Mouse (Mus musculus): ENCODE results near the gene Cep126. TPM values are rescaled to one million over a fixed set of nuclear protein-coding genes. Genes with fewer than 3 reads are reported as not detected.

Cep126 gene
- polyA plus RNA-seq (2014; fragmentation: Nextera tagmentation; extraction: Ambion mirVana): 4.6 and 5.4 TPM in 2 replicates

- Histone ChIP-seq H3K9ac (ENCODE audit: low read length) (peak within 1 kb of the TSS; percentile 68), H3K4me2 (ENCODE audit: low read depth, low read length, severe bottlenecking) (peak within 1 kb of the TSS; percentile 51), H3K36me3 (ENCODE audit: control insufficient read depth, insufficient read depth, low read length) (no peaks in the 10 kb centered on the region), H3K4me1 (replicated peaks; ENCODE audit: control insufficient read depth, insufficient read depth, low read length) (no peaks in the 10 kb centered on the region), H3K9me3 (ENCODE audit: control insufficient read depth, low read length) (no peaks in the 10 kb centered on the region), H3K27ac (ENCODE audit: low read depth, low read length) (no peak within 1 kb of the TSS), H3K27me3 (ENCODE audit: control insufficient read depth, insufficient read depth, low read length) (no peaks in the 10 kb centered on the region), H3K4me3 (ENCODE audit: low read depth, low read length) (peak within 1 kb of the TSS; percentile 73)
- under 1% methylated on average over 72 of the region's 72 CpGs for WGBS
- ATAC-seq (replicated peaks; ENCODE audit: low FRiP score): peak; percentile 99
- peak; percentile 91 for DNase-seq (ENCODE audit: low spot score)
Measured at GRCm38 (mm10) chr9:8134117-8134574, at the start of gene Cep126. Gene Cep126, minus strand, starts transcription at chr9:8134294.

GRCm38 (mm10) chr9:8179554-8179953, 45.5 kb upstream of the Cep126 start:
- no peaks in the 10 kb centered on the region for H3K27me3 ChIP-seq (ENCODE audit: control insufficient read depth, insufficient read depth, low read length)
- DNase-seq (ENCODE audit: low spot score): no peak
- no peaks in the 10 kb centered on the region for H3K36me3 ChIP-seq (ENCODE audit: control insufficient read depth, insufficient read depth, low read length)
- H3K9me3 ChIP-seq (ENCODE audit: control insufficient read depth, low read length): no peaks in the 10 kb centered on the region
- no peak overlapping the region for H3K4me3 ChIP-seq (ENCODE audit: low read depth, low read length)
- no peak overlapping the region for H3K9ac ChIP-seq (ENCODE audit: low read length)
- WGBS: 89% methylated on average over 3 of the region's 3 CpGs
- H3K27ac ChIP-seq (ENCODE audit: low read depth, low read length): no peak overlapping the region
- H3K4me1 ChIP-seq (replicated peaks; ENCODE audit: control insufficient read depth, insufficient read depth, low read length): no peaks in the 10 kb centered on the region
- no peak overlapping the region for H3K4me2 ChIP-seq (ENCODE audit: low read depth, low read length, severe bottlenecking)
- ATAC-seq (replicated peaks; ENCODE audit: low FRiP score): no peak

- no peak overlapping the region for H3K9ac ChIP-seq (ENCODE audit: low read length)
- H3K4me1 ChIP-seq (replicated peaks; ENCODE audit: control insufficient read depth, insufficient read depth, low read length): no peaks in the 10 kb centered on the region
- ATAC-seq (replicated peaks; ENCODE audit: low FRiP score) (no peak), DNase-seq (ENCODE audit: low spot score) (no peak)
- no peak overlapping the region for H3K4me2 ChIP-seq (ENCODE audit: low read depth, low read length, severe bottlenecking)
- WGBS: 84% methylated on average over 3 of the region's 3 CpGs
- H3K36me3 ChIP-seq (ENCODE audit: control insufficient read depth, insufficient read depth, low read length): no peaks in the 10 kb centered on the region
- no peaks in the 10 kb centered on the region for H3K27me3 ChIP-seq (ENCODE audit: control insufficient read depth, insufficient read depth, low read length)
- H3K4me3 ChIP-seq (ENCODE audit: low read depth, low read length): no peak overlapping the region
- no peak overlapping the region for H3K27ac ChIP-seq (ENCODE audit: low read depth, low read length)
- no peaks in the 10 kb centered on the region for H3K9me3 ChIP-seq (ENCODE audit: control insufficient read depth, low read length)
Measured at GRCm38 (mm10) chr9:8177099-8177498, 43.0 kb upstream of the Cep126 start.

GRCm38 (mm10) chr9:8157011-8157410, 22.9 kb upstream of the Cep126 start:
- ATAC-seq (replicated peaks; ENCODE audit: low FRiP score) (no peak), DNase-seq (ENCODE audit: low spot score) (no peak)
- Histone ChIP-seq H3K27me3 (ENCODE audit: control insufficient read depth, insufficient read depth, low read length) (no peaks in the 10 kb centered on the region), H3K9me3 (ENCODE audit: control insufficient read depth, low read length) (no peaks in the 10 kb centered on the region), H3K9ac (ENCODE audit: low read length) (no peak overlapping the region), H3K4me1 (replicated peaks; ENCODE audit: control insufficient read depth, insufficient read depth, low read length) (no peaks in the 10 kb centered on the region), H3K27ac (ENCODE audit: low read depth, low read length) (no peak overlapping the region), H3K4me2 (ENCODE audit: low read depth, low read length, severe bottlenecking) (no peak overlapping the region), H3K4me3 (ENCODE audit: low read depth, low read length) (no peak overlapping the region), H3K36me3 (ENCODE audit: control insufficient read depth, insufficient read depth, low read length) (no peaks in the 10 kb centered on the region)
- 89% methylated on average over 2 of the region's 2 CpGs for WGBS

GRCm38 (mm10) chr9:8139501-8139900, 5.4 kb upstream of the Cep126 start:
- no peak overlapping the region for H3K27ac ChIP-seq (ENCODE audit: low read depth, low read length)
- no peak overlapping the region for H3K9ac ChIP-seq (ENCODE audit: low read length)
- H3K27me3 ChIP-seq (ENCODE audit: control insufficient read depth, insufficient read depth, low read length): no peaks in the 10 kb centered on the region
- H3K9me3 ChIP-seq (ENCODE audit: control insufficient read depth, low read length): no peaks in the 10 kb centered on the region
- no peak overlapping the region for H3K4me2 ChIP-seq (ENCODE audit: low read depth, low read length, severe bottlenecking)
- ATAC-seq (replicated peaks; ENCODE audit: low FRiP score) (no peak), DNase-seq (ENCODE audit: low spot score) (no peak)
- no peaks in the 10 kb centered on the region for H3K4me1 ChIP-seq (replicated peaks; ENCODE audit: control insufficient read depth, insufficient read depth, low read length)
- no peaks in the 10 kb centered on the region for H3K36me3 ChIP-seq (ENCODE audit: control insufficient read depth, insufficient read depth, low read length)
- 84% methylated on average over 1 of the region's 1 CpGs for WGBS
- H3K4me3 ChIP-seq (ENCODE audit: low read depth, low read length): no peak overlapping the region

GRCm38 (mm10) chr9:8133586-8134115, 443 bp downstream of the Cep126 start:
- Histone ChIP-seq H3K27me3 (ENCODE audit: control insufficient read depth, insufficient read depth, low read length) (no peaks in the 10 kb centered on the region), H3K4me3 (ENCODE audit: low read depth, low read length) (peak overlapping the region; percentile 73), H3K27ac (ENCODE audit: low read depth, low read length) (no peak overlapping the region), H3K4me2 (ENCODE audit: low read depth, low read length, severe bottlenecking) (peak overlapping the region; percentile 51), H3K36me3 (ENCODE audit: control insufficient read depth, insufficient read depth, low read length) (no peaks in the 10 kb centered on the region), H3K9me3 (ENCODE audit: control insufficient read depth, low read length) (no peaks in the 10 kb centered on the region), H3K9ac (ENCODE audit: low read length) (peak overlapping the region; percentile 68), H3K4me1 (replicated peaks; ENCODE audit: control insufficient read depth, insufficient read depth, low read length) (no peaks in the 10 kb centered on the region)
- peak; percentile 13 for ATAC-seq (replicated peaks; ENCODE audit: low FRiP score)
- 3% methylated on average over 22 of the region's 22 CpGs for WGBS
- no peak for DNase-seq (ENCODE audit: low spot score)

- Histone ChIP-seq H3K4me2 (ENCODE audit: low read depth, low read length, severe bottlenecking) (no peak overlapping the region), H3K27ac (ENCODE audit: low read depth, low read length) (no peak overlapping the region), H3K9ac (ENCODE audit: low read length) (no peak overlapping the region), H3K4me1 (replicated peaks; ENCODE audit: control insufficient read depth, insufficient read depth, low read length) (no peaks in the 10 kb centered on the region), H3K9me3 (ENCODE audit: control insufficient read depth, low read length) (no peaks in the 10 kb centered on the region), H3K36me3 (ENCODE audit: control insufficient read depth, insufficient read depth, low read length) (no peaks in the 10 kb centered on the region), H3K4me3 (ENCODE audit: low read depth, low read length) (no peak overlapping the region), H3K27me3 (ENCODE audit: control insufficient read depth, insufficient read depth, low read length) (no peaks in the 10 kb centered on the region)
- DNase-seq (ENCODE audit: low spot score): no peak
- ATAC-seq (replicated peaks; ENCODE audit: low FRiP score): no peak
- 87% methylated on average over 8 of the region's 8 CpGs for WGBS
Measured at GRCm38 (mm10) chr9:8123495-8123894, 10.6 kb downstream of the Cep126 start.

- Histone ChIP-seq H3K9me3 (ENCODE audit: control insufficient read depth, low read length) (no peaks in the 10 kb centered on the region), H3K4me2 (ENCODE audit: low read depth, low read length, severe bottlenecking) (no peak overlapping the region), H3K4me1 (replicated peaks; ENCODE audit: control insufficient read depth, insufficient read depth, low read length) (no peaks in the 10 kb centered on the region), H3K27ac (ENCODE audit: low read depth, low read length) (no peak overlapping the region), H3K9ac (ENCODE audit: low read length) (no peak overlapping the region), H3K36me3 (ENCODE audit: control insufficient read depth, insufficient read depth, low read length) (peaks cover 4% of the 10 kb centered on the region; the same call in 1 of the 2 replicates), H3K27me3 (ENCODE audit: control insufficient read depth, insufficient read depth, low read length) (no peaks in the 10 kb centered on the region), H3K4me3 (ENCODE audit: low read depth, low read length) (no peak overlapping the region)
- ATAC-seq (replicated peaks; ENCODE audit: low FRiP score): no peak
- 96% methylated on average over 5 of the region's 5 CpGs for WGBS
- DNase-seq (ENCODE audit: low spot score): no peak
Measured at GRCm38 (mm10) chr9:8114516-8114915, 19.6 kb downstream of the Cep126 start.

- no peaks in the 10 kb centered on the region for H3K27me3 ChIP-seq (ENCODE audit: control insufficient read depth, insufficient read depth, low read length)
- DNase-seq (ENCODE audit: low spot score) (no peak), ATAC-seq (replicated peaks; ENCODE audit: low FRiP score) (no peak)
- 96% methylated on average over 4 of the region's 4 CpGs for WGBS
- H3K4me3 ChIP-seq (ENCODE audit: low read depth, low read length): no peak overlapping the region
- H3K9me3 ChIP-seq (ENCODE audit: control insufficient read depth, low read length): no peaks in the 10 kb centered on the region
- H3K27ac ChIP-seq (ENCODE audit: low read depth, low read length): no peak overlapping the region
- no peak overlapping the region for H3K9ac ChIP-seq (ENCODE audit: low read length)
- no peaks in the 10 kb centered on the region; the same call in 1 of the 2 replicates for H3K36me3 ChIP-seq (ENCODE audit: control insufficient read depth, insufficient read depth, low read length)
- H3K4me2 ChIP-seq (ENCODE audit: low read depth, low read length, severe bottlenecking): no peak overlapping the region
- H3K4me1 ChIP-seq (replicated peaks; ENCODE audit: control insufficient read depth, insufficient read depth, low read length): no peaks in the 10 kb centered on the region
Measured at GRCm38 (mm10) chr9:8103050-8103449, 31.0 kb downstream of the Cep126 start.
